Mouse (Mus musculus) brain, adult 10 weeks (tissue): ENCODE measurements around the gene Rfpl4. TPM values are rescaled to one million over a fixed set of nuclear protein-coding genes. Genes with fewer than 3 reads are reported as not detected.

Source experiments
- polyA plus RNA-seq: library from polyadenylated mRNA; stranded (reverse); fragments of 350-450 nt; fragmentation: Illumina TruSeq; extraction: RNeasy Lipid Tissue Mini Kit (QIAGEN cat#74804); gene quantifications from one replicate; pipeline ENCODE4 v1.2.3, GENCODE M21; 2015; ENCODE audit warnings: low read depth, low replicate concordance

Rfpl4 gene
- polyA plus RNA-seq: not detected

DNA sequence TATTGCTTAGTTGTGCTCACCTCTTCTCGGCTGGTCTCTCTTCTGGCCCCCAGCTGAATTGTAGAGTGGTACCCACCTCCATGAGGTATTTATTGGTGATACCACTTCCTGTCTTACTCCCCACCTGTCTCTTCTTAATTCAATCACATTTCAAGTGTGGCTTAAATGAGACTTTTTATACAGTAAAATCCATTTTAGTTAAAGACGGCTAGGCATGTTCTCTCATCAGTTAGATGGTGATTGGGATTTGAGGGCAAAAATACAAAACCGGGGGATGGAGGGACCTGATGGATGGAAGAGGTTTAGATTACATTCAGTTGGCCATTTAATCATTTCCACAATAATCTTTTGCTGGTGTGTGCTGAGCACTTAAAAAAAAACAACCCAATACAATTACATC, at the start of gene Rfpl4:
Gene Rfpl4 (minus strand): TSS at position 101 of the 400 bp plus-strand sequence.

DNA sequence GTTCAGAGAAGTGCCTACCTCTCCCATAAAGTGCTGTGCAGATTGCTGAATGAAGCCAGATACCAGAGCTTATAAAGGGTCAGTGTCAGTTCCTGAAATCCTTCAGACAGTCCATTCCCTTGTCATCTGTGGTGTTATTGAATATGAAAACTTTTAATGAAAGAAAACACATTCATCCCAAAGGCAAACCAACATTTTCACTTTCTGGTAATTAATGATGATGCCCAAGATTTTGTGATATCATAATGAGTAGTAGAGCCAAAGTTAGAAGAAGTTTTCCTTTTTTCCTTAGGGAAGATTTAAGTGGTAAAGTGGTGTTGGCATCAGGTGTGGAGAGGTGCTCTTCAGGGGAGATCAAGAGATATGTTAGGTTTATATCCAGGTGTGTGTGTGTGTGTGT, 32.8 kb upstream of the Rfpl4 start, which contains the start of gene Vmn1r55:
Gene Vmn1r55 (minus strand): TSS at position 101 of the 400 bp plus-strand sequence.

DNA sequence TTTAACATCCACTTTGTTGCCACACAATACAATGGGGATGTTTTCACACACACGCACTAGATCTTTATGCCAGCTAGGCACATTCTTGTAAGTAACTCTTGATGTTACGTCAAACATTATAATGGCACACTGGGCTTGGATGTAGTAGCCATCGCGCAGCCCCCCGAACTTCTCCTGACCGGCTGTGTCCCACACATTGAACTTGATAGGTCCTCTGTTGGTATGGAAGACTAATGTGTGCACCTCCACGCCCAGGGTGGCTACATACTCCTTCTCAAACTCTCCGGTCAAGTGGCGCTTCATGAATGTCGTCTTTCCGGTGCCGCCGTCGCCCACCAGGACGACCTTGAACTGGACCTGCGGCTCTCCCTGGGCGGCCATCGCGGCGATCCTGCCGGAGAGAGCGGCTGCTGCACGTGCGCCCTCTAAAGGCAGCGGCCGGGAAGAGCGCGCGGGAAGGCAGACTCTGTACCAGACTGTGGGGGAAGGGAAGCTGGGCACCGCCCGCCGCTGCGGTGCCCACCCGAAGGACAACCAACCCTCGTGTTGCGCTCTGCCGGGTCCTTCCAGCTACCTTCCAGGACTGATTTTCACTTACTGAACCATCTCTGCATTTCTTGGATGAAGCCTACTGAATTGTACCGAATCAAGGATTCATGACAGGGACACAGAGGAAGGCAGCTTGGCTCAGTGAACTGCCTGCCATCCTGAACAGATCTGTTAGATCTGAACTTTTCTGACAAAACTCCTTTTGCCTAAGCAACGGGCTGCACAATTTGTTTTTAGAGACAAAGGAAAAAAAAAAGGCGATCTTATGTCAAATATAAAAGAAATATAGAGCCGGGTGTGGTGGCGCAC, 9.0 kb upstream of the Rfpl4 start, which contains the start of gene Rasl2-9:
Gene Rasl2-9 (minus strand): TSS at position 402 of the 858 bp plus-strand sequence.

DNA sequence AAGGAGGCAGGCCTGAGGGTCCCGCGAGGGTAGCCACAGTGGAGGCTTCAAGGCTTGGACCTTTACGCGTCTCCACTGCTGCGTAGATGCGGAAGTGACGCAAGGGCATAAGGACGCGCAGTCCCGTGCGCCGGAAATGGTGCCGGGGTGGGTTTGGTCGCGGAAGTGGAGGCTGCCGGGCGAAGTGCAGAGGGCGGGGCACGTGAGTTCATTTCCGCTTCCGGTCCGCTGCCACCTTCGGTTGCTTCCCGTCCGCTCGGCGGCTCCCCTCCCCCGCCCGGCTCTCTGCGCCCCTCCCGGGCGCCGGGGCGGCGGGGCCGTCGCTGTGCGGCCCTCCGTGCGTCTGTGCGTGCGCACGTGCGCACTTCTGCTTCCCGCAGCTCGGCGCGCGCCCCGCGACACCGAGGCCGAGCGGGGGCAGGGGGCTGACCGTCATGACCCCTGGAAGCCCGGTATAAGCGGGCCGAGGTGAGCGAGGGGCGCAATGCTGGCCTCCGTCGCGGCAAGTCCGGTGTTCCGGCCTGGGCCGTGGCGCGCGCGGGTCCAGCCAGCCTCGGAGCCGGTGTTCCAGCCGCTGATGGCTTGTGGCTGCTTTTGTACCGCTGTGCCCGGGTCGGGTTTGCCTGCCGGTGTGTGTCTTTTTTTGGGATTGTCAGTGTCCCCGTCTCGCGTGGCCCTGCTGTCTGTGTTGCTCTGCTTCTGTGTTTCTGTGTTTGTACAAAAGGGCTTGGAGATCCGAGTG, 36.6 kb downstream of the Rfpl4 start, which contains the start of gene Epn1:
Gene Epn1 (plus strand): TSS at position 226 of the 742 bp plus-strand sequence.

DNA sequence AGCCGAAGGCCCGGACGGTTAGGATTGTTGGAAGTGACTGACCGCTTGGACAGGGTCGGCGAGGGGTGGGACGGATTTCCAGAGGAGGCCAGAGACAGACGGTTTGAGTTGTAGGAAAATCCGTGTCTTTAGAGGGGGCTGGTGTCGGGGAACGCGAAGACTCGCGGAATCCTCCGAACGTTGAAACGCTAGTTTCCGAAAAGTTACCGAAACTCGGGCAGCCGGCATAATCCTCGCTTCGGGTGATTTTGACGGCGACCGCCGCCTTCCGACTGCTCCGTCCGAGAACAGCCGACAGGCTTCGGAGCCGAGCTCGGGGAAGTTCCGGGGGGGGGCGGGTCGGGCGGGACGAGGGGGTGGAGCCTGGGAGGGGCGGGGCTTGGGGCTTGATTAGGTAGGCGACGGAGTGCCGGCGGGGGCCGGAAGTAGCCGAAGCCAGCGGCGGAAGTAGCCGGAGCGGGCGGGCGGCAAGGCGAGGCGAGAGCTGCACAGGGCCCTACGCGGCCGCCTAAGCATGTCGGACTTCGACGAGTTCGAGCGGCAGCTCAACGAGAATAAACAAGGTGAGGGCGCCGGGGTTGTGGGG, 54.9 kb downstream of the Rfpl4 start, which contains the start of gene U2af2:
Gene U2af2 (plus strand): TSS at position 370 of the 586 bp plus-strand sequence.

Other genes with a start within 250 kb of the Rfpl4 start
- gene Isoc2b, start 246.7 kb downstream of the Rfpl4 start, polyA plus RNA-seq: 10.4 TPM
- 16.9 TPM for gene Isoc2a, start 239.8 kb downstream of the Rfpl4 start, polyA plus RNA-seq
- gene Gm36210, start 210.4 kb downstream of the Rfpl4 start, polyA plus RNA-seq: not detected
- 5.6 TPM for gene Zfp628, start 201.7 kb downstream of the Rfpl4 start, polyA plus RNA-seq
- 103 TPM for gene Nat14, start 194.9 kb downstream of the Rfpl4 start, polyA plus RNA-seq
- gene Ssc5d, start 191.2 kb downstream of the Rfpl4 start, polyA plus RNA-seq: 1.2 TPM
- 0.45 TPM for gene Sbk2, start 152.5 kb downstream of the Rfpl4 start, polyA plus RNA-seq
- gene Sbk3, start 145.8 kb downstream of the Rfpl4 start, polyA plus RNA-seq: 1.1 TPM
- gene Zfp579, start 120.8 kb downstream of the Rfpl4 start, polyA plus RNA-seq: 16.7 TPM
- 10.3 TPM for gene Zfp524, start 102.5 kb downstream of the Rfpl4 start, polyA plus RNA-seq
- 15.9 TPM for gene Fiz1, start 102.3 kb downstream of the Rfpl4 start, polyA plus RNA-seq
- not detected for gene Gm44973, start 101.5 kb downstream of the Rfpl4 start, polyA plus RNA-seq
- 17.7 TPM for gene Zfp865, start 96.6 kb downstream of the Rfpl4 start, polyA plus RNA-seq
- gene Ccdc106, start 96.4 kb downstream of the Rfpl4 start, polyA plus RNA-seq: 63.8 TPM
- gene 4632433K11Rik, start 82.8 kb downstream of the Rfpl4 start, polyA plus RNA-seq: not detected
- 6.4 TPM for gene Zfp784, start 78.5 kb downstream of the Rfpl4 start, polyA plus RNA-seq
- 17.7 TPM for gene Zfp580, start 65.4 kb downstream of the Rfpl4 start, polyA plus RNA-seq
- 167 TPM for gene U2af2, start 54.8 kb downstream of the Rfpl4 start, polyA plus RNA-seq
- 312 TPM for gene Epn1, start 36.7 kb downstream of the Rfpl4 start, polyA plus RNA-seq
- 0.49 TPM for gene Rasl2-9, start 9.0 kb upstream of the Rfpl4 start, polyA plus RNA-seq
- not detected for gene Vmn1r55, start 32.7 kb upstream of the Rfpl4 start, polyA plus RNA-seq
- not detected for gene Vmn1r56, start 79.8 kb upstream of the Rfpl4 start, polyA plus RNA-seq
- gene Vmn1r57, start 101.5 kb upstream of the Rfpl4 start, polyA plus RNA-seq: not detected
- not detected for gene Gm5065, start 233.6 kb upstream of the Rfpl4 start, polyA plus RNA-seq
- gene Nlrp2, start 234.1 kb upstream of the Rfpl4 start, polyA plus RNA-seq: not detected